Mouse (Mus musculus): ENCODE data around the gene Acss1.
A peak's percentile ranks its signal among the peaks of the same experiment; 100 is the strongest.

Acss1 gene

GRCm38 (mm10) chr2:150667820-150668766, at the start of gene Acss1:
Gene Acss1, minus strand, starts transcription at chr2:150668500.
- ATAC-seq (ENCODE audit: low TSS enrichment) = peak; percentile 17

DNA sequence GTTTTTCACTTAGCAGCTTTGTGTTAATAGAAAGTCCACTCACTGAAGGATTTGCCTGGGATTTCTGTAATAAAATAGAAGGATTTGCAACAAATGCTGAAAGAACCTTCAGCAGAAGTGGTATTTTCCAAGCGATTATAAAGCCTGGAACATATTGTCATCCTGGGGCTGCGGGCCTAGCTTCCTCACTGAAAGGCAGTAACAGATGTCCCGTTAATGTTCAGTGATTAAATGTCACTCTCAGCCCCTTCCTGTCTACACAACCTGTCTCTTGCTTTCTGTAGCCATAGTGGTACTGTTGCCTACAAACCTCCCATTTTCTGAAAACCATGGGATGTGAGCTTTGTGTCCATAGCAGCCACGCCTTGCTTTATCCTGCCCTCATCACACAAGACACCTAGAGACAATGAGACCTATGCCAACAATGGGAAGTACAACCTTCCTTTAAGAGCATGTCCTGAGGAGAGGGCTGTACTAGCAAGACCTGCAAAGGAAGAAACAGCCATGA, 43.9 kb upstream of the Acss1 start:
- ATAC-seq (ENCODE audit: low TSS enrichment) = no peak

- ATAC-seq (ENCODE audit: low TSS enrichment) = no peak
Observed at GRCm38 (mm10) chr2:150691481-150692170, 23.3 kb upstream of the Acss1 start.

GRCm38 (mm10) chr2:150690216-150690615, 21.9 kb upstream of the Acss1 start:
- ATAC-seq (ENCODE audit: low TSS enrichment) = no peak

DNA sequence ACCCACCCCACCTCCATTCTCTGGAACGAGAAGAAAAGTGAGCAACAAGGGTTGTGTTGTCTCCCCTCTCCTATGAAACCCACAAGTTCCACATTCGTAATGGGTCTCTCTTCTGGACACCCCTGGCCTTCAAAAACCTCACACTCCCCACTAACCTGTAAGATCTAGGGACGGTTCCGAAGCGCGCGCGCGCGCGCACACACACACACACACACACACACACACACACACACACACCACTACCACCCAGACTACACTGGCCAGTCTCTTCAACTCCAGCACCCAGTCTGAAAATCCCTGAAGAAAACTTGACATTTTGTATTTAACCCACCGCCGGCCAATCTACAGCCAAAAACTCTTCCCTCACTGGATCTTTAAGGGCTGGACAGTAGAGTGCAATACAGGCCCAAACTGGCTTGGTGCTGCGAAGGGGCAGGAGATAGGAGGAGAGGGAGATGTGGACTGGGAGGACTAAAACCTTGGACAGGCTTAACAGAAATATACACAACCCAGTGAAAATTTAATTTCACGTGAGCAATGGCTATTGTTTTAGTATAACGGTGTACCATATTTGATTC, 21.0 kb upstream of the Acss1 start, which contains the start of gene Vsx1:
Vsx1 (minus strand) TSS at position 138 of the 578 bp plus-strand sequence.
- no peak for ATAC-seq (ENCODE audit: low TSS enrichment)

DNA sequence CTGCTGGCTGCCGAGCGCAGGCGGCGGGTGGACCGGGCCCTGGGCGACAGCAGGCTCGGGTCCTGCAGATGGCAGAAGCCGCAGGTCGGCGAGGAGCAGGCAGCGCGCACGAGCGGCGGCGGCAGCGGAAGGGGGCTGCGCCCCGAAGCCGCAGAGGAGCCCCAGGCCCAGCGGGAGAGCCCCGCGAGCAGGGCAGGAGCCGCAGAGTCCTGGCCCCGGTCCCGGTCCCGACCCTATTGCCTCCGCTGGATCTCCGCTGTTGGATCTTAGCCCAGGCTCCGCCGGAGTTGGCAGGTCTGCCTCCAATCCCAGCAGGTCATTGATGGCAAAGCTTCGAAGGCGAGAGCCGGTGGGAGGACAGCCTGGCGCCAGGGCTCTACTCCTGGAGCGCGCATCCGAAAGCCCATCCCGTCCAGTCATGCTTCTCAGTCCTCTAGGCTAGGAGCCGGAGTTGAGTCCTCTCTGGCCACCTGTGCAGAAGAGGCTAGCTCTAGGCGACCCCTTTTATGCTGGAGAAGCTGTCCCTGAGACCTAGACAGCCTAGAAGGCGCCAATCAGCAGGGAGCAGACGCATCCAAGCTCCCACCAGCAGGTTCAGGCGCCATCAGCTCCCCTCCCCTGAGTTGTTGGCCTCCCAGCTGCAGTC, 20.4 kb upstream of the Acss1 start:
- no peak for ATAC-seq (ENCODE audit: low TSS enrichment)

DNA sequence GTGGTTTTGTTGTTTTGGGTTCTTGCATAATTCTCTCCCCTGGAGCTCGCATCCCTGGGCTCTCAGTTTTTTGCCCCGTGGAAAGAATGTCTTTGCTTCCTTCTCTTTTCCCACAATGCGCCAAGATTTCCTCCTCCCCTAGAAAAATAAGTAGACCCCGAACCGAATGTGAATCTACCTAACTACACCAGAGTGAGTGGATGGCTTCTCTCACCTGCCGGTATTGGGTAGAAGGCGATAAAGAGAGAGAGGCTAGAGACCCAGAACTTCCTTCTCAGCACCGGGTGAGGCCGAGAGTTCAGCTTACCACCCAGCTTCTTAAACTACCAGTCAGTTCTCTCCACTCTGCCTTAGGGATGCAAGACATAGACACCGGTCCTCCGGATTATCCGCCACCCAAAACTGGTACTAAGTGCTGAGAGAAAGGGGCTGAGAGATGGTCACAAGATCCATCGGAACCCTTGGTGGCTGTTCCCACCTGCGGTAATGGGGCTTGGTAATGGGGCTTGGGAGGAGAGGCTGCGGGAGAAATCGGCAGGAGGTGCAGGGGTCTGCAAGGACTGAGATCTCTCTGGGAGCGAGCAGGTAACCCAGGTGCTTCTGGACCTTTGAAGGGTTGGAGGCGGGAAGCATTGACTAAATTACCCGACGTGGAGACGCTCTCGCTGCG, 19.7 kb upstream of the Acss1 start:
- ATAC-seq (ENCODE audit: low TSS enrichment) = no peak

GRCm38 (mm10) chr2:150685389-150685788, 17.1 kb upstream of the Acss1 start:
- no peak for ATAC-seq (ENCODE audit: low TSS enrichment)

DNA sequence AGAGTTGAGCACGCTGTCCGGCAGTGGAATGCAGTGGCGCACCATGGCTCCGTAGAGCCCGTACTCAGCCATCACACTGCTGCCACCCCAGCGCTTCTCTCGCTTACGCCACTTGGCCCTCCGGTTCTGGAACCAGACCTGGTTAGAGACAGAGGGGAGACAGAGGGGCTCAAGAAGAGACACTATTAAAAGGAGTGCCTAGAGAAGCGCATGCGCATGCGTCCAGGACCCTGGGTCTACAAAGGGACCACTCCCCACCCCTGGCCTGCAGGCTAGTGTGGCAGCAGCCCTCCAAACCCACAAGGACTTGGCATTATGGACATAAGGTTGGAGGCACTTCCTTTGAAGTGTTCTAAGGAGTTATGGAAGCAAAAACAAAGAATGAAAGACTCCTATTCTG, 16.2 kb upstream of the Acss1 start:
- no peak for ATAC-seq (ENCODE audit: low TSS enrichment)

GRCm38 (mm10) chr2:150681581-150681980, 13.3 kb upstream of the Acss1 start:
- ATAC-seq (ENCODE audit: low TSS enrichment) = no peak

- ATAC-seq (ENCODE audit: low TSS enrichment) = peak; percentile 67; the same call in 1 of the 2 replicates
Observed at GRCm38 (mm10) chr2:150678392-150678791, 10.1 kb upstream of the Acss1 start.

DNA sequence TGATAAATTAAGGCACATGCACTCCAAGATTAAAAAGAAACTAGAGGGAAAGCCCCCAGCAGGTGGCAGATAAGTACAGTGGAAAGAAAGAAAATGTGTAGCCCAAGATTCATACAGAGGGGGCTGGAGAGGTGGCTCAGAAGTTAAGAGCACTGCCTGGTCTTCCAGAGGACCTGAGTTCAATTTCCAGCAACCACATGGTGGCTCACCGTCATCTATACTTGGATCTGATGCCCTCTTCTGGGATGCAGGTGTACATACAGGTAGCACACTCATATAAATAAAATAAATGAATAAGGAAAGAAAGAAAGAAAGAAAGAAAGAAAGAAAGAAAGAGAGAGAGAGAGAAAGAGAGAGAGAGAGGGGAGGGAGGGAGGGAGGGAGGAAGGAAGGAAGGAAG, 7.2 kb upstream of the Acss1 start:
- no peak for ATAC-seq (ENCODE audit: low TSS enrichment)

DNA sequence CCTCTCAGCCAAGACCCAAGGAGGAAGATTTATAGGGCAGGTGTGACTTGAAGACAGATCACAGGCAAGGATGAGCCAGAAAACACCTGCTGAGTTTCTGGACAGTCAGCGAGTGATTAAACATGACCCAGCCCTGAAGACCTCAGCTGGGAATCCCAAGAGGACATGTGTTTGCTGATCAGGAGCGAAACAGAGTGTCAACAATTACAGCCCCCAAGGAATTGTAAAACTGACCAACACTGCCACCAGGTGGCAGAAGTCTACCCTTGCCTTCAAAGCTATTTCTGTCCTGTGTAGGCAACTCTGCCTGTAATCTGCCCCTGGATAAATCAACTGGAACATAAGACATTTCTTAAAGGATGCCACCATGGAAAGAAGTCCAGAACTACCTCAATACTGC, 6.6 kb upstream of the Acss1 start:
- ATAC-seq (ENCODE audit: low TSS enrichment) = peak; percentile 72

- ATAC-seq (ENCODE audit: low TSS enrichment) = no peak
Observed at GRCm38 (mm10) chr2:150673929-150674328, 5.6 kb upstream of the Acss1 start.

DNA sequence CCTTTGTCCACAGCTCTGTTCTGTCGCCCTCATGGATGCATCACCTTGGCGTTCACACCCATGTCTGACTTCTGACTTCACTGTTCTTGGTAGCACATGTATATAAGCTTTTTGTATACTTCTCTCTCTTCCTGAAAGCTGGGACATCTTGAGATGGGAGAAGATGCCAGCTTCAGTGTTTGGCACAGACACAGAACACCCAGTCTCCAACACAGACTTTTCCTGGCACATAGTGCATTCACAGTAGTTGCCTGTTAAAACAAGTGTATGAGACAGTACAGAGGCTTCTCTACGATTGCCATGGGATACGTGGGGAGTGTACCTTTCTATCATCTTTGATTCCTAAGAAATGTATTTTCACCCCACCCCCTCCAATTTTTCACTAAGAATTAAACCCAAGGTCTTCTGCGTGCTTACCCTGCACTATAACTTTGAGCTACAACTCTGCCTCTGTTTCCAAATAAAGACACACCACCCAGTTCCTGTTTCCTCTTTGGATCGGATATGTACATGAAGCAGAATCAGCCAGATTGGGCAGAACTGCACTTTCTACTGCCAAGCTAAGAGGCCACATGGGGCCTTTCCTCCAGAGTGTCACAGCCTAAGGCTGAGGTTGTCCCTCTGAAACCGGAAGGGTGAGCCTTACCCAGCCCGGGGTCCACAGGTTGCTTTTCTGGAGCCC, 3.5 kb upstream of the Acss1 start:
- peak; percentile 64 for ATAC-seq (ENCODE audit: low TSS enrichment)

DNA sequence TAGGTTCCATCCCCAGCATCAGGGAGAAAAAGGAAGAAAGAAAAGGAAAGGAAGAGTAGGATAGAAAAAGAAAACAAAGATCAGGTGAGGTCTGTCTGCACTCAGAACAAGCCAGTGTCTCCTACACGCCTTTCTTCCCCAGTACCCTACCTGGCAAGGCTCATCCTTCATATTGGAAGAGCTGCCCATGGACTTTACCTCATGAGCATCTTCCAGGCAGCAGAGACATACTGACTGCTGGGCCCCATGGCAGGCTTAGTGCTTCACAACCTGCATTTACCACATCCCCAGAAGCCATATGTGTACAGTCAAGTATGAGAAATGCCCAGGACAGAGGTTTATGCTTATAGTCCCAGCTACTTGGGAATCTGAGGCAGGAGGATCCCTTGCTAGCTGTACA, 2.6 kb upstream of the Acss1 start:
- no peak for ATAC-seq (ENCODE audit: low TSS enrichment)

DNA sequence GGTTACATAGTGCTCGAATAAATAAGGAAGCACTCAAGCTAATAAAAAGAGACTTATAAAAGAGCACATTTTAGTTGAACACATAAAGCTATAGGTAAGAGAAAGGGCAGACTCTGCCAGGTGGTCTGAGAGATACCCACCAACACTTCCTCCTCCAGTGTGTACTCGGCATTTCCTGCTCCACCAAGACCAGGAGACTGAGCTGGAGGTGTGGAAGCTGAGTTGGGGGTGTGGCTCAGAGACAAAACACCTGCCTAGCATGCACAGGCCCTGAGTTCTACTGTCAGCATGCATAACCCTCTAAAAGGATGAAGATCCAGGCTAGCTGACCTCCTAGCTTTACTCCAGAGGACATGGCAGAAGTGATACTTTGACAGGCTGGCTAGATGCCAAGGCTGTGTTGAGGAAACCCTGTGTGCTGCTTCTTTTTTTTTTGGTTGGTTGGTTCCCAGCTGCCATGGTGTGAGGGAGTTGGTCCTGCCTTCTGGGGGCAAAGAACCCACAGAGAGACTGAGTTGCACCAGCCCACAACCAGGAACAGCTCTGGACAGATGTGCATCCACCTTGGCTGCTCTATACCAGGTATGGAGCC, 1.2 kb upstream of the Acss1 start:
- ATAC-seq (ENCODE audit: low TSS enrichment) = no peak

- ATAC-seq (ENCODE audit: low TSS enrichment) = no peak
Observed at GRCm38 (mm10) chr2:150668956-150669355, 656 bp upstream of the Acss1 start.

DNA sequence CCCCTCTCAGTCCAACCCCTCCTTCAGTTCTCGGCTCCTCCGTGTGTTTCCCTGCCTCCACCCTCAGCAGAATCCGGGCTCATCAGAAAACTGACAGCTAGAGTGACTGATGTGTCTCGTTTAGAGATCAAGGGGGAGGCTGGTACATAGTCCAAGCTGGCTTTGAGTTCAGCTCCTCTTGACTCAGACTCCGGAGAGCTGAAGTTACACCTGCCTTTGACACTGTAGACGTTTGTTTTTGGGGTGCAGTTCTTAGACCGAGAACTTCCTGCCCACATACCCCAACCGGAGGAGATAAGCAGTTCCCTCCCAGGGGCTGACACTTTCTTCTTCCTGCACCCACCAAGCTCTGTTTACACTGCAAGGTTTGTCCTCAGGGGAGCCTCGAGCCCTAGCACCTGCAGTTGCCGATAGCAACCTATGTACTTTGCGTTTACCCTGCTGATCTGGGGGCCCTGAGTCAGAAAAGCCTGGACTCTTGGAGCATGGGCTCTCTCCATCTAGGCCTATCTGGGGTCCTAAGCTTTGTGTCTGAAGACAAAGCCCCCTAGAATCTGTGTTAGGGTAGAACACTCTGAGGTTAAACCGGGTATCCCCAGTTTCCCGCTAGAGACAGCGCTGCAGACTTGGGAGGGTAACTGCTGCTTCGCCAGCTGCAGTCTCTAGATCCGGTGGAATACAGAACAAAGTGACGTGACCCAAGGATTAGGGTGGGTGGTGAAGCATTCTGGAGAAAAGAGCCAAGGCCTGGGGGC, 1.1 kb downstream of the Acss1 start:
- peak; percentile 29 for ATAC-seq (ENCODE audit: low TSS enrichment)

DNA sequence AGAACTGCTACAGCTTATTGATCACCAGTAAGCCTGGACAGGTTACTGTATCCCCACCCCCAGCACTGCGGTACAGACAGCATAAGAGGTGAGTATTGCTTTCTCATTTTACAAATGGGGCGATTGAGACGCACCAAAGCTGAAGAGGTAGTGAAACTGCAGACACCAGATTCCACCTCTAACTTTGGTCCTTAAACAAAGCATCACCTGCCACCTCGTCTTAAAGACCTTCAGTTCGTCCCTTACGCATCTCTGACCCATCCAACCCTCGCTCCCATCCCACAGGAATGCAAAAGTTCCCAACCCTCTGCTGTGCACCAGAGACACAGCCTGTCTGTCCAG, 1.6 kb downstream of the Acss1 start:
- ATAC-seq (ENCODE audit: low TSS enrichment) = no peak

All from frontal cortex, adult (tissue).